ENCODE assay signal across 14 mouse cellular contexts in the genomic region with DNA sequence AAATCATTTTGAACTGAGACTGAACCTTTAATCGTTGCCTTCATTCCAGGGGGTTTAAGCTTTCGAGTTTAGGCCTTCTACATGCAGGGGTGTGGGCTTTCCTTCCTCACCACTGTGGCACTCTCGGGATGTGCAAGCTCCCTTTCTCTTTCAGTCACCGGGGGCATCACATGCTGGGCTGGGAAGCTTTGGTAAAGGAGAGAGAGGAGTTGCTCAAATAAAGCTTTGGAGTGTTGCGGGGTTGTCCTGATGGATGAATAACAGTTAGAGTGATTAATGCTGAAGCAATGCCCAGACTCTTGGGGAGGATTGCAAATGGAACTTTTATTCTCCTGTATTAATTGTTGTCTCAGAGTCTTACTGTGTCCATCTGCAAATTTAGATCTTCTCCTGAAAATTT. TPM values are rescaled to one million over a fixed set of nuclear protein-coding genes. Genes with fewer than 3 reads are reported as not detected.
"Had no signal": no experiment of that assay in that cellular context is flagged by ENCODE, and none has a peak within 500 bp of the region (broad histone marks: within the 10 kb centered on the region; RNA-seq: fewer than 3 reads in every experiment).

No protein-coding gene starts in this region.

- DNase-seq: gastrocnemius, adult 2 months; gastrocnemius, postnatal 10 days; gastrocnemius, postnatal 25 days; heart, adult 18-20 months; heart, postnatal 10 days; heart, postnatal 4 days; kidney, adult 18-20 months; kidney, adult 8-10 months; kidney, postnatal 10 days; kidney, postnatal 25 days; kidney, postnatal 4 days; liver; liver, embryonic 13.5 days had no signal

RNA-seq across cellular contexts. Expression of a gene that starts 2.7 kb away (rescaled TPM):
- polyA plus RNA-seq: inflammation-experienced regulatory T-cells, adult 6 months had no signal
